Mouse (Mus musculus) liver, postnatal 0 days (tissue): ENCODE data around the gene Ctbp2. TPM values are rescaled to one million over a fixed set of nuclear protein-coding genes. Genes with fewer than 3 reads are reported as not detected.

ENCODE experiments used
- ATAC-seq: fragments of 200-750 bp; cut with Nextera tagmentation; 2 replicates; pipeline ENCODE4 v1.8.0; 2017; ENCODE audit warnings: mild to moderate bottlenecking, moderate library complexity
- DNase-seq: peaks from one replicate; pipeline ENCODE4 v3.0.0-alpha.2; 2016
- H3K27ac ChIP-seq: fragments of 300-500 bp; sonication (generic); 2 replicates; pipeline ENCODE4 v1.5.1; 2014; ENCODE audit warnings: antibody characterized with exemption, moderate library complexity, mild to moderate bottlenecking, low read depth
- H3K27me3 ChIP-seq: fragments of 300-500 bp; sonication (generic); 2 replicates; pipeline ENCODE4 v1.6.1; 2014; ENCODE audit warnings: low read length, control low read depth, mixed read lengths; ENCODE audit not compliant: insufficient read depth
- H3K36me3 ChIP-seq: fragments of 300-500 bp; sonication (generic); replicated peaks from 2 replicates; pipeline ENCODE4 v1.6.1; 2014; ENCODE audit warnings: mild to moderate bottlenecking, control low read depth, low read length, moderate library complexity, mixed read lengths; ENCODE audit not compliant: insufficient read depth
- H3K4me1 ChIP-seq: fragments of 300-500 bp; sonication (generic); 2 replicates; pipeline ENCODE4 v1.6.1; 2014; ENCODE audit warnings: antibody characterized with exemption, mild to moderate bottlenecking, control low read depth; ENCODE audit not compliant: insufficient read depth
- H3K4me2 ChIP-seq: fragments of 300-500 bp; sonication (generic); 2 replicates; pipeline ENCODE4 v1.6.1; 2014; ENCODE audit warnings: low read depth, mild to moderate bottlenecking, low read length, moderate library complexity, mixed read lengths
- H3K4me3 ChIP-seq: fragments of 300-500 bp; sonication (generic); 2 replicates; pipeline ENCODE4 v1.5.1; 2014; ENCODE audit warnings: low read depth, low read length
- H3K9ac ChIP-seq: fragments of 300-500 bp; sonication (generic); replicated peaks from 2 replicates; pipeline ENCODE4 v1.6.1; 2014; ENCODE audit warnings: mild to moderate bottlenecking, moderate library complexity
- H3K9me3 ChIP-seq: fragments of 300-500 bp; sonication (generic); 2 replicates; pipeline ENCODE4 v1.6.1; 2016; ENCODE audit warnings: mild to moderate bottlenecking, control low read depth, low read length, mixed read lengths
- CTCF ChIP-seq: sonication (generic); IDR thresholded peaks from 2 replicates; pipeline ENCODE4 v1.5.1; 2016; ENCODE audit warnings: antibody characterized with exemption, low read depth
- EP300 ChIP-seq: IDR thresholded peaks from 2 replicates; pipeline ENCODE4 v1.6.1; 2016; ENCODE audit warnings: antibody characterized with exemption, low read depth, mild to moderate bottlenecking
- WGBS: fragments of 180-500 bp; shearing (Covaris S2); extraction: QIAGEN DNeasy Blood & Tissue Kit; methylation state at CpG from one replicate; pipeline ENCODE4 v1.1.7; 2014; ENCODE audit not compliant: insufficient replicate concordance; 5-methylcytosine and 5-hydroxymethylcytosine counted together
- polyA plus RNA-seq: library from polyadenylated mRNA; unstranded; fragments of >200 nt; fragmentation: Nextera tagmentation; extraction: Ambion mirVana; gene quantifications from 2 replicates; pipeline ENCODE4 v1.2.1, GENCODE M21; 2015

The Ctbp2 gene
- polyA plus RNA-seq, 1 experiment from 2014 or later = 6.1 TPM

DNA sequence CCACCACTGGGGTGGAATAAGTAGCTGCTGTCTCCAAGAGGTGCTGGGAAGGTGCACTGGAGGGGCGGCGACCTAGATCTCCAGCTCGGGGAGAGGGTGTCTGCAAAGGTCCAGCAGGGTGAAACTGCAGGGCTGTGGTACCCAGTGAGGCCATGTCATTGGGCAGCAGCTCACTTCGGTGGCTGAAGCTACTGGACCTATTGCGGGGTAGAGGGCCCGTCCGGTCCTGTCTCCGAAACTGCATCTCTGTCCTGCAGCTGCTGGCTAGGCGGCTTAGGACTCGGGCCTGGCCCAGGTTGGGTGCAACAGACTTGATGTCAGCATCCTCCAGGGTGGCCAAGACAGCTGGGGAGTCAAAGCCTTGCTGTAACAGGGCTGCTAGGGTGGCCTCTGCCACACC, 110.2 kb downstream of the Ctbp2 start:
- Histone ChIP-seq H3K27ac (no peak overlapping the region), H3K27me3 (no peaks in the 10 kb centered on the region), H3K36me3 (no peaks in the 10 kb centered on the region; the same call in 1 of the 2 replicates), H3K9me3 (no peaks in the 10 kb centered on the region), H3K4me2 (no peak overlapping the region), H3K9ac (no peak overlapping the region), H3K4me3 (no peak overlapping the region), H3K4me1 (peaks cover 4% of the 10 kb centered on the region)
- ATAC-seq (no peak), DNase-seq (no peak)
- 84% methylated on average over 10 of the region's 10 CpGs for WGBS
- no peak for TF ChIP-seq CTCF
- no peak for TF ChIP-seq EP300

DNA sequence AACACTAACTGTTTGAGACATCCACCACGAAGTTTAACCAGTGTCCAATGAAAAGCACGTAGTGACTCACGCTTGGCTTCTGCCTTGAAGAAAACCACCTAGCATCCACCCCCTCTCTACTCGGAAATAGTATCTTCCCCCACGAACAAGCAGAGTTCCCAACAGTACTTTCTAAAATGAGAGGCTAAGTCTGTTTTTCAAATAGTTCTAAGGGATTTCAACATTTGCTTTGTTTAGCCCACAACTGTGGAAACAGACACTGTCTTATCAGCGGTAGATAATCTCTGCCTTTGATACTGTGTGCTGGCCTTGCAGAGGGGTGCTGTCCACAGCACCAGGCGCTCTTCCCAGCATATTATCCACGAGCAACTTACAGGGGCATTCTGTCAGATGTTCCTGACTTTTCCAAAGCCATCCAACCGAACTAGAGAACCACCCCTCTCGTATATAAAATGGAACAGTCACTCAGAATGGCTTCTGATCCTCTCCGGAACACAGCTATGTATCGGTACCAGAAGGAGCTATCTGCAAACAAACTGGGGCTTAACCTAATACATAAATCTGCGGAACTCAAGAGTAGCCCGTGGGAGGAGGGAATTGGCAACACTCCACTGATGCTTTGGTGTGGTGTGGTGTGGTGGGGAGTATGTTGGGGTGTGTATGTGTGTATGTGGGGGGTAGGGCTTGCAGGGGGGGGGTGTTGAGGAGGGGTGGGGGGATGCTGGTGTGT, 111.4 kb downstream of the Ctbp2 start:
- Histone ChIP-seq H3K27ac (no peak overlapping the region), H3K4me3 (no peak overlapping the region), H3K4me1 (peaks cover 4% of the 10 kb centered on the region), H3K4me2 (no peak overlapping the region), H3K36me3 (no peaks in the 10 kb centered on the region; the same call in 1 of the 2 replicates), H3K27me3 (no peaks in the 10 kb centered on the region), H3K9ac (no peak overlapping the region), H3K9me3 (no peaks in the 10 kb centered on the region)
- ATAC-seq (0 out of 2 replicates have a peak, but pooled peaks have one; percentile 36), DNase-seq (no peak)
- WGBS = 53% methylated on average over 14 of the region's 14 CpGs
- TF ChIP-seq CTCF = no peak

DNA sequence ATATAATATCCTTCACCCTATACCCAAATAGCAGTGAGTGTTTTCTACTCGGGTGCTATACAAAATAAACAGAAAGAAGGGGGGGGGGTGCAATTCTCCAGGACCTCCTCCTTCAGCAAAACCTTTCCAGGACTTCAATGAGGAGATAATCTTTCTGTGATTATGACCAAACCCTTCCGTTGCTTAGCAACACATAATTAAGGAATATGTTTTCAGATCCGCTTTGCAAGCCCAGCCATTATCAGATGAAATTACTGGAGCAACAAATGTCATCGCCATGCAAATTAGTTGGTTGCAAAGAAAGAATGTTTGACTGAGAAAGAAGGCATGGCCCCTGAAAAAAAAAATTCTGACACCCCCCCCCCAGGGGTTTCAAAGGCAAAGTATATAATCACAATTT, 112.5 kb downstream of the Ctbp2 start:
- Histone ChIP-seq H3K36me3 (no peaks in the 10 kb centered on the region; the same call in 1 of the 2 replicates), H3K27me3 (no peaks in the 10 kb centered on the region), H3K27ac (no peak overlapping the region), H3K4me3 (no peak overlapping the region), H3K4me2 (no peak overlapping the region), H3K9me3 (no peaks in the 10 kb centered on the region), H3K9ac (no peak overlapping the region), H3K4me1 (peaks cover 8% of the 10 kb centered on the region)
- no peak for DNase-seq
- no peak for TF ChIP-seq CTCF
- no peak for TF ChIP-seq EP300
- no peak for ATAC-seq
- WGBS = 57% methylated on average over 4 of the region's 4 CpGs

DNA sequence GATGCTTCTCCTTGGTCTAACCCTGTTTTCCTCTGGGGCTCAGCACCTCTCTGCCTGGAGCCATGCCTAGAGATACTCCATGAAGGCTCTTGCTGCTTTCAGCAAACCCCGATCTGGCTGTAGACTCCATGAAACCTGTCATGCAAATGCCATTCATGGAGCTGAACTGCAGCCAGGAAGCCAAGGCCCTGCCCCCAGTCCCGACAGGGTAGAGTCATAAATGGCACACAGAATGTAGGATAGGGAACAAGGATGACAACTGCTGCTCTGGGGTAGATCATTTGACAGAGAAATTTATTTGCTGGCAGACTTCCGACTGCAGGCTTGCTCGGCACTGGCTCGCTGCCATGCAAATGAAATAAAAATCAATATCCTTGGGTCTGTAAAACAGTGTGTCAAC, 113.0 kb downstream of the Ctbp2 start:
- ATAC-seq (peak; percentile 27; the same call in 1 of the 2 replicates), DNase-seq (peak; percentile 33)
- 43% methylated on average over 5 of the region's 5 CpGs for WGBS
- no peak overlapping the region for H3K9ac ChIP-seq
- TF ChIP-seq CTCF = no peak
- TF ChIP-seq EP300 = no peak
- H3K27ac ChIP-seq = no peak overlapping the region
- H3K27me3 ChIP-seq = no peaks in the 10 kb centered on the region
- no peaks in the 10 kb centered on the region for H3K9me3 ChIP-seq
- H3K4me2 ChIP-seq = no peak overlapping the region; the same call in 1 of the 2 replicates
- no peaks in the 10 kb centered on the region; the same call in 1 of the 2 replicates for H3K36me3 ChIP-seq
- H3K4me3 ChIP-seq = no peak overlapping the region
- peaks cover 8% of the 10 kb centered on the region for H3K4me1 ChIP-seq

DNA sequence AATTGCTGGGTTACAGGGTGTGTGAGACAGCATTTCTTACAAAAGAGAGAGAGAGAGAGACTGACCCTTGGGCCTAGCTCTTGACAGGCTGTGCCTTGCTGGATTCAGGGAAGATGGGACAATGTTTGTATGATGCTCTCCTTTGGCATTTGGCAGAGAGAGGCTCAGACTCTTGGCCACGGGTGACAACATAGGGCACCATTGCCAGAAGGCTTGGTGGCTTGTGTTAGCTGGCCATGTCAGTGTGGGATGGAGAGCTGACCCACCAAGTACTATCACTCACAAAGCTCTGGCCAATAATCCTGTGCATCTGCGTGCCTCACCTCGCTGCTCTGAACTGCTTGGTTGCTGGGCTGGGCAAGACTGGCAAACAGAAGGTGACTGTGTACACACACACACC, 113.7 kb downstream of the Ctbp2 start:
- no peak for DNase-seq
- H3K4me1 ChIP-seq = peaks cover 8% of the 10 kb centered on the region
- no peaks in the 10 kb centered on the region; the same call in 1 of the 2 replicates for H3K36me3 ChIP-seq
- no peak overlapping the region for H3K27ac ChIP-seq
- no peak overlapping the region for H3K4me2 ChIP-seq
- H3K9ac ChIP-seq = no peak overlapping the region
- no peak overlapping the region for H3K4me3 ChIP-seq
- TF ChIP-seq EP300 (no peak), CTCF (no peak)
- 68% methylated on average over 3 of the region's 3 CpGs for WGBS
- H3K27me3 ChIP-seq = no peaks in the 10 kb centered on the region
- ATAC-seq = no peak
- H3K9me3 ChIP-seq = no peaks in the 10 kb centered on the region

DNA sequence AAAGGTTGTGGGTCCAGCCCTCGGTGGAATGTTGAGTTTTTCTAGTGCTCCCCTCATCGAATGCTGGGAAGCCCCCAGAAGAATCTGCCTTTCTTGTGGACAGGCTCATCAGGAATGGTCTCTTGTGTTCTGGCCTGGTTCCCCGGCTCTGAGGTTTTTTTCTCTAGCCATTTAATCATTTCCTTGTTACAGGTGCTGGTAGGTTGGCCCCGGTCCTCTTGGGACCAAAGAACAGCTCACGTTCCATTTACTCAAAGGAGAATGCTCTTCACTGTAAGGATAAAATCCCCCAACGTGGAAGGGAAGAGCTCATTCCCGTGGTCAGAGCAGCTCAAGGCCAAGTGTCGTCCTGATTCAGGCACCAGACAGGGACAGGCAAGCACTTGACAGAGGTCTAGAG, 114.5 kb downstream of the Ctbp2 start:
- H3K36me3 ChIP-seq = no peaks in the 10 kb centered on the region; the same call in 1 of the 2 replicates
- no peak overlapping the region for H3K4me3 ChIP-seq
- H3K4me2 ChIP-seq = no peak overlapping the region
- no peak for DNase-seq
- no peak overlapping the region for H3K27ac ChIP-seq
- no peaks in the 10 kb centered on the region for H3K27me3 ChIP-seq
- no peak overlapping the region for H3K9ac ChIP-seq
- ATAC-seq = no peak
- TF ChIP-seq CTCF = no peak
- no peak for TF ChIP-seq EP300
- no peaks in the 10 kb centered on the region for H3K9me3 ChIP-seq
- peaks cover 8% of the 10 kb centered on the region for H3K4me1 ChIP-seq
- 82% methylated on average over 8 of the region's 8 CpGs for WGBS
